Mouse (Mus musculus) stomach, embryonic 16.5 days (tissue): ENCODE measurements around the gene Erg. TPM values are rescaled to one million over a fixed set of nuclear protein-coding genes. Genes with fewer than 3 reads are reported as not detected.

Experiments
- ATAC-seq: fragments of 200-750 bp; cut with Nextera tagmentation; 2 replicates; pipeline ENCODE4 v1.8.0; 2017; ENCODE audit warnings: moderate number of reproducible peaks, moderate TSS enrichment; ENCODE audit not compliant: insufficient read depth, low FRiP score
- H3K27ac ChIP-seq: fragments of 300-500 bp; sonication (generic); 2 replicates; pipeline ENCODE4 v1.5.1; 2014; ENCODE audit warnings: low read length
- H3K27me3 ChIP-seq: fragments of 300-500 bp; sonication (generic); 2 replicates; pipeline ENCODE4 v1.6.1; 2014; ENCODE audit warnings: low read length, control low read depth, mixed read lengths; ENCODE audit not compliant: control insufficient read depth, insufficient read depth
- H3K36me3 ChIP-seq: fragments of 300-500 bp; sonication (generic); 2 replicates; pipeline ENCODE4 v1.6.1; 2014; ENCODE audit warnings: low read length; ENCODE audit not compliant: control insufficient read depth, insufficient read depth
- H3K4me1 ChIP-seq: fragments of 300-500 bp; sonication (generic); 2 replicates; pipeline ENCODE4 v1.6.1; 2014; ENCODE audit warnings: low read length, control low read depth, mixed read lengths; ENCODE audit not compliant: control insufficient read depth, insufficient read depth
- H3K4me2 ChIP-seq: fragments of 300-500 bp; sonication (generic); 2 replicates; pipeline ENCODE4 v1.6.1; 2014; ENCODE audit warnings: low read depth, low read length, mixed read lengths
- H3K4me3 ChIP-seq: fragments of 300-500 bp; sonication (generic); replicated peaks from 2 replicates; pipeline ENCODE4 v1.5.1; 2014; ENCODE audit warnings: mild to moderate bottlenecking, low read length
- H3K9ac ChIP-seq: fragments of 300-500 bp; sonication (generic); 2 replicates; pipeline ENCODE4 v1.6.1; 2014; ENCODE audit warnings: low read length
- H3K9me3 ChIP-seq: fragments of 300-500 bp; sonication (generic); replicated peaks from 2 replicates; pipeline ENCODE4 v1.6.1; 2016; ENCODE audit warnings: low read length, control low read depth; ENCODE audit not compliant: control insufficient read depth
- WGBS: fragments of 180-500 bp; shearing (Covaris S2); extraction: QIAGEN DNeasy Blood & Tissue Kit; methylation state at CpG from one replicate; pipeline ENCODE4 v1.1.7; 2014; 5-methylcytosine and 5-hydroxymethylcytosine counted together
- polyA plus RNA-seq: library from polyadenylated mRNA; unstranded; fragments of >200 nt; fragmentation: Nextera tagmentation; extraction: Ambion mirVana; gene quantifications from 2 replicates; pipeline ENCODE4 v1.2.1, GENCODE M21; 2015

Gene Erg
- polyA plus RNA-seq = 3.4 and 4.5 TPM in 2 replicates

DNA sequence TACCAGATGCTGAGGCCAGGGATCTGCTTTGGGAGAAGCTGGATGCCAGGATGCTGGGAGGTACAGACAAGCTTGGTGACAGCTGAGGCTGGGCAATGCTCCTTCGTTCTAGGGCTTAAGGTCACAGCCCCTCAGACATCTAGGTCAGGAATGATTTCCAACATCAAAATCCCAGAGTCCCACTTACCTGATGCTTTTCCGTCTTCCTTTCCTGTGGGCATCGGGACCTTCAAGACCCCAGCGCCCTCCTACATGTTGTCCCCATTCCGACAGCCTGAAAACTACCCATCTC, at the start of gene Erg:
Gene Erg, minus strand, starts transcription at position 283 of the 292 bp plus-strand sequence.
- peak within 1 kb of the TSS; percentile 78 for H3K4me2 ChIP-seq
- H3K27me3 ChIP-seq = peaks cover 29% of the 10 kb centered on the region
- no peak for ATAC-seq
- no peaks in the 10 kb centered on the region for H3K36me3 ChIP-seq
- peak within 1 kb of the TSS; percentile 66 for H3K9ac ChIP-seq
- 2% methylated on average over 5 of the region's 5 CpGs for WGBS
- H3K9me3 ChIP-seq = no peaks in the 10 kb centered on the region
- peak within 1 kb of the TSS; percentile 49 for H3K4me3 ChIP-seq
- peaks cover 6% of the 10 kb centered on the region; the same call in 1 of the 2 replicates for H3K4me1 ChIP-seq
- no peak within 1 kb of the TSS; the same call in 1 of the 2 replicates for H3K27ac ChIP-seq

DNA sequence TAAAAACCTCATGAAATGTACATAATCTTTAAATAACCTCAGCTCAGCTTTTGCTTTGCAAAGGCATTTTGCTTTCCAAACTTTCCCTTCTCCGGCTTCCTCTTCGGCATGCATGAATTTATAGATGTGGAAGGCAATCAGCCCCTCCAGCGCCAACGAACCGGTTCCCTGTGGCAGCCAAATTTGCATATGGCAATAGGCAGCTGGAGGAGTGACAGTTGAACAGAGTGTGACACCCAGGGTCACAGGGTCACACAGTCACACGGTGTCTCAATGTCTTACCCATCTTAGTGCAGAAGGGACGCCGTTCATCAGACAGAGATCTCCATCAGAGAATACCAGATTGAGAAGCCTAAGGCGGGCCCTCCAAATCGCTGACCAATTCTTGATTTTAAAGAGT, 45.4 kb upstream of the Erg start:
- H3K9me3 ChIP-seq = no peaks in the 10 kb centered on the region
- no peaks in the 10 kb centered on the region for H3K36me3 ChIP-seq
- no peak for ATAC-seq
- H3K9ac ChIP-seq = no peak overlapping the region
- no peak overlapping the region for H3K4me2 ChIP-seq
- no peaks in the 10 kb centered on the region for H3K27me3 ChIP-seq
- H3K27ac ChIP-seq = no peak overlapping the region
- H3K4me3 ChIP-seq = no peak overlapping the region
- H3K4me1 ChIP-seq = no peaks in the 10 kb centered on the region; the same call in 1 of the 2 replicates
- 83% methylated on average over 10 of the region's 10 CpGs for WGBS

DNA sequence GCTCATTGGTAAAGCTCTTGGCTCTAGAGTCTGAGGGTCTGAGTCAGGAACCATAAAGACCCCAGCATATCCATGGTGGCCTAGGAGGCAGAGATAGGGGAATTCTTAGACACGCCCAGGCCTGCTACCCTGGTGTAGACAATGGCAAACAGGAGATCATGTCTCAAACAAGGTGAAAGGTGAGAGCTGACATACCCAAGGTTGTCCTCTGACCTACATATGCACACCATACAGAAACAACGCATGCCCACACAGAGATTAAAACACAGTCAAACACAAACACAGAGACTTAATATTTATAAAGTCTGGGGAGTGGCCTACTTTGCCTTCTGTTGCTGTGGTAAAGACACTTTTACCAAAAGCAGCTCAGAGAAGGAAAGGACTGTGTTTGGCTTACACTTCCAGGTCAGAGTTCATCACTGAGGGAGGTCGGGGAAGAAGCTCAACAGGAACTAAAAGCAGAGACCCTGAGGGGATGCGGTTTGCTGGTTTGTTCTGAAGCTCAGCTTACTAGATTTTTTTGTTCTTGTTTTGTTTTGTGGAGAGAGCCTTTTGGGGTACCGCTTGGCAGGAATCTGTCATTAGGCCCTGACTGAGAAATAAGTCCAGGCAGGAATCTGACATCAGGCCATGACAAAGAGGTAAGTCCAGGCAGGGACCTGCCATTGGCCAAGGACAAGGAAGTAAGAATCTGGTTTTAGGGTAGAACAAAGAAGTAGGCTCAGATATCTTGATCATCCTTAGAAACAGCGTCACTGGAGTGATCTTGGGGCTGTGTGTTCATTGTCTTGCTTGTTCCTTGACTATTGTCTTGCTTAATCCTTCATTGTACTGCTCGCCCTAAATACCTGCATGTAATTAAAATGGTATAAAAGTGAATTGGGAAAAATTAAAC, 37.7 kb upstream of the Erg start:
- no peaks in the 10 kb centered on the region for H3K27me3 ChIP-seq
- WGBS = 65% methylated on average over 7 of the region's 7 CpGs
- no peak overlapping the region for H3K4me3 ChIP-seq
- peak overlapping the region; percentile 2; the same call in 1 of the 2 replicates for H3K27ac ChIP-seq
- 0 out of 2 replicates have a peak, but pooled peaks have one; percentile 18 for ATAC-seq
- H3K4me2 ChIP-seq = no peak overlapping the region
- H3K9me3 ChIP-seq = no peaks in the 10 kb centered on the region
- H3K9ac ChIP-seq = no peak overlapping the region
- no peaks in the 10 kb centered on the region for H3K36me3 ChIP-seq
- peaks cover 12% of the 10 kb centered on the region for H3K4me1 ChIP-seq

DNA sequence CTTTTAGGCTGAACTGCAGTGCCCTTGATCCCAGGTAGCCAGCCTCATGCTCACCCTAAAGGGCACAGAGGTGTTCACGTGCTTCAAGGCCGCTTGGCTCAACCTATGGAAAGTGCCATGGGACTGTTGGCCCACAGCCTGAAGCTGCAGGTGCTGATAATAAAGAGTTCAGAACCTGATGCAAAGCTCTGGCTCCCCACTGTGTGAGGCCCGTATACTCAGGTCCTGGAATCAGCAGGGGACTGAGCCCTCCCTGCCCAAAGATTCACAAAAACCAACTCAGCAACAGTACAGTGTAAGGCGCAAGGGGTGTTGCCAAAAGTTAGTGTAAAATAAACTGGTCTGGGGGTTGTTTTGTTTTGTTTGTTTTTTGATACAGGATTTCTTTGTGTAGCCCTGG, 36.7 kb upstream of the Erg start:
- Histone ChIP-seq H3K36me3 (no peaks in the 10 kb centered on the region), H3K4me2 (no peak overlapping the region), H3K9me3 (no peaks in the 10 kb centered on the region), H3K27ac (no peak overlapping the region), H3K27me3 (no peaks in the 10 kb centered on the region), H3K4me1 (peaks cover 19% of the 10 kb centered on the region), H3K9ac (no peak overlapping the region), H3K4me3 (no peak overlapping the region)
- ATAC-seq = no peak
- WGBS = 83% methylated on average over 4 of the region's 4 CpGs

DNA sequence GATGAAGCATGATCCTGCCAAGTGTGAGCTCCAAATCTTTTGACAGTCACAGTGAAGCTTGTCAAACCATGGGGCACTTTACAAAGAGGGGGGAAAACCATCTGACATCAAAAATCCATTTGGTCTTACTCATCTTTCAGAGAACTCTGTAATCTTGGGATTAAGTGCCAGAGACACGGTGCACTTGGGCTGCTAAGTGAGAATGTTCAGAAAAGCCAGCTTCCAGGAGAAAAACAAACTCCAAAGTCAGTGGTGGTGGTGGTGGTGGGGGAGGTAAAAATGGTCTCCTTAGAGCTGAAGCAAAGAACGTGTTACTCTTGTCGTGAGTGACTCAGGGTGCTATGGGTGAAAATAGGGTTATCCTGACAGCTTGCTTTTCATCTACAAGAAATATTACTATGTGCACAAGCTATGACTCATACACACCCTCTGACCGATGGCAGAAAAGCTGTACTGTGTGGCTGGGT, 33.5 kb upstream of the Erg start:
- Histone ChIP-seq H3K27me3 (no peaks in the 10 kb centered on the region), H3K9ac (no peak overlapping the region), H3K9me3 (no peaks in the 10 kb centered on the region), H3K4me1 (peaks cover 19% of the 10 kb centered on the region), H3K27ac (peak overlapping the region; percentile 70), H3K36me3 (no peaks in the 10 kb centered on the region), H3K4me3 (no peak overlapping the region), H3K4me2 (no peak overlapping the region)
- peak; percentile 80 for ATAC-seq
- WGBS = 27% methylated on average over 4 of the region's 4 CpGs

DNA sequence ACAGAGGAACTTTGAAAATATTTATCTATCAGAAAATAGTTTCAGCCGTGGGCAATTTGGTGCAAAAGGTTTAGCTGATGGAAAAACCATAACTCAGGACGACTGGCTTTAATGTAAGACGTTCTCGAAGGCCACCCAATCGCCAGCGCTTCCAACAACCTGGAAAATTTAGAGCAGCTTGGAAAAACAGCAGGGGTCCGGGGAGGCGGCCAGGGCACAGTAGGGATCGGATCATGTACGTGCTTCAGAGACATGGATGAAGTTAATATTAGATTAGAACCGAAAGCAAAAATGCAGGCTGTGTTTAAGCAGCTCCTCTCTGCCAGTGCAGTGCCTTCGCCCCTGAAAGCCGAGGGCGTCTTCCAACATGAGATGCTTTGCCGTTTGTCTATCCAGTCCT, 31.8 kb upstream of the Erg start:
- H3K9me3 ChIP-seq = no peaks in the 10 kb centered on the region
- H3K4me2 ChIP-seq = peak overlapping the region; percentile 24; the same call in 1 of the 2 replicates
- no peaks in the 10 kb centered on the region for H3K27me3 ChIP-seq
- H3K36me3 ChIP-seq = no peaks in the 10 kb centered on the region
- 45% methylated on average over 15 of the region's 15 CpGs for WGBS
- H3K4me1 ChIP-seq = peaks cover 19% of the 10 kb centered on the region
- H3K27ac ChIP-seq = no peak overlapping the region
- H3K9ac ChIP-seq = 0 out of 2 replicates have a peak overlapping the region, but pooled peaks have one; percentile 11
- peak overlapping the region; percentile 15; the same call in 1 of the 2 replicates for H3K4me3 ChIP-seq
- ATAC-seq = no peak

DNA sequence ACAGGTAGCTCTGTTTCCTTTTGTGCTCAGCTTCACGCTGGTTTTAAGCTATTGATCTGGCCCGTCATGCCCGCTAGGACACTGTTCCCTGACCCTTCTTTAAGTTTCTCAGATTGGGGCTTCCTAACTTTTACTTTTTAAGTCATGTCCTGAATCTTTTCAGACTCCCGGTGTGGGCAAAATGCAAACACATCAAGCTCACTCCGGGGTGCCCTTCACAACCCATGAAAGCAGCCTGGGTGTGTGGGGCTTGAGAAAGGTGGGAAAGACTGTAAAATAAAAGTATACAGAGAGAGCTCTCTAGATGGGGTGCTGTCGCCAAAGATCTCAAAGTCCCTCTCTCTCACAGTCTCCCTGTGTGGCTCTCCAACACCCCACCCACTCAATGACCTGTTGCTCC, 31.3 kb upstream of the Erg start:
- Histone ChIP-seq H3K4me3 (no peak overlapping the region), H3K36me3 (no peaks in the 10 kb centered on the region), H3K27ac (no peak overlapping the region), H3K9me3 (no peaks in the 10 kb centered on the region), H3K4me1 (peaks cover 19% of the 10 kb centered on the region), H3K4me2 (no peak overlapping the region), H3K27me3 (no peaks in the 10 kb centered on the region), H3K9ac (no peak overlapping the region)
- WGBS = 28% methylated on average over 6 of the region's 6 CpGs
- ATAC-seq = no peak

DNA sequence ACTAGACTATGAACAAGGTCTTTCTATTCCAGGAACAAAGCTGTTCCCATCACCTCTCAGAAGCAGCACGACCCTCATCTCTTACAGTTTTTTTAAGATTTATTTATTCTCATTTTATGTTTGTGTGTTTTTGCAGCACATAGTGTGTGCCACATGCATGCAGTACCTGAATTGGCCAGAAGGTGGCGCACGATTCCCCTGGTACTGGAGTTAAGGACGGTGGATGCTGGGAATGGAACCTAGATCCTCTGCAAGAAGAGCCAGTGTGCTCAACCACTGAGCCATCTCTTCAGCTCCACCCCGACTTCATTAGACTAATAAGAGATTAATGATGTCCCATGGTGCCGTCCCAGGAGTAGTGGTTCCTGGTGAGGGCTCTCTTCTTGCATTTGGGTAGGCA, 29.2 kb upstream of the Erg start:
- Histone ChIP-seq H3K36me3 (no peaks in the 10 kb centered on the region), H3K27ac (no peak overlapping the region), H3K4me3 (no peak overlapping the region), H3K9ac (no peak overlapping the region), H3K4me1 (peaks cover 19% of the 10 kb centered on the region), H3K27me3 (no peaks in the 10 kb centered on the region), H3K4me2 (no peak overlapping the region), H3K9me3 (no peaks in the 10 kb centered on the region)
- WGBS = 37% methylated on average over 6 of the region's 6 CpGs
- ATAC-seq = no peak

DNA sequence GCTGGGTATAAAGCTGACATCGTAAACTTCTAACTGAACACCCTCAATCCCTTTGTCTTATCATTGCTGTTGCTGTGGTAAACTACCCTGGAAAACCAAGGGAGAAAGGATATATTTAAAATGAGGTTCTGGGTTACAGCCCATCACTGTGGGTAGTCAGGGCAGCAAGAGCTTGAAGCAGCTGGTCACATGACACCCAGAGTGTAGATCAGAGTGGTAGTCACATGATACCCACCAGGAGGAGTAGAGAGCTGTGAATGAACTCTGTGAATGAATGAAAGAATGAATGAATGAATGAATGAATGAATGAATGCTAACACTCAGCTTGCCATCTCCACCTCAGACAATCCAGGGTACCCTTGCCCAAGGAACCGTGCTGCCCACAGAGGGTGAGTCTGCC, 28.1 kb upstream of the Erg start:
- Histone ChIP-seq H3K27me3 (no peaks in the 10 kb centered on the region), H3K36me3 (no peaks in the 10 kb centered on the region), H3K4me1 (peaks cover 11% of the 10 kb centered on the region), H3K4me3 (no peak overlapping the region), H3K4me2 (no peak overlapping the region), H3K9me3 (no peaks in the 10 kb centered on the region), H3K27ac (no peak overlapping the region), H3K9ac (no peak overlapping the region)
- 96% methylated on average over 2 of the region's 2 CpGs for WGBS
- ATAC-seq = no peak
